Comparison of ENCODE assay signal across 20 mouse cellular contexts in the genomic region with DNA sequence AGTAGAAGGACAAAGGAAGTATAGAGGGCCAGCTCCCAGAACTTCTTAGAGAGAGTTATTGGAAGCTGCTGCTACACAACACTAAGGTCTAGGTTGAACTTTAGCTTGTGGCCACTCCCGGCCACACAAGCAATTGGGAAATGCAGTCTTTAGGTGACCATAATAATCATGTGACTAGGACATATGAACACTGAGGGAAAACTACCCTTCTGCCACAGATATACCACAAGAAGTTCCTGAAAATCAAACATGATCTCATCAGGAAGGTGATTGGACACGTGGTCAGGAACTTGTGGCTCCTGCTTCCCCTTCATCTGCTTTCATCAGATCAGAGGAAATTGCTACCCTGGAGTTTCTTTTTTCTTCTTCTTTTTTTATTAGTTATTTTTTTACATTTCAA.
DNase-seq lines count a peak whose midpoint lies in the region; ATAC-seq and TF ChIP-seq lines count a peak whose summit lies in the region.
"Had no signal": no experiment of that assay in that cellular context is flagged by ENCODE, and none has a peak within 500 bp of the region (broad histone marks: within the 10 kb centered on the region; RNA-seq: fewer than 3 reads in every experiment).

No protein-coding gene starts in this region.

- H3K9ac ChIP-seq in intestine, embryonic 15.5 days, result no peak overlapping the region
- H3K9ac ChIP-seq: embryonic facial prominence, embryonic 12.5 days; forebrain, embryonic 12.5 days; heart, embryonic 12.5 days; hindbrain, embryonic 12.5 days had no signal

- no peaks in the 10 kb centered on the region for H3K36me3 ChIP-seq in intestine, embryonic 15.5 days
- H3K36me3 ChIP-seq: embryonic facial prominence, embryonic 12.5 days; forebrain, embryonic 12.5 days; heart, embryonic 12.5 days; hindbrain, embryonic 12.5 days had no signal

- H3K27me3 ChIP-seq in intestine, embryonic 15.5 days (replicated peaks), result no peaks in the 10 kb centered on the region
- H3K27me3 ChIP-seq: embryonic facial prominence, embryonic 12.5 days; forebrain, embryonic 12.5 days; heart, embryonic 12.5 days; hindbrain, embryonic 12.5 days had no signal

- H3K27ac ChIP-seq in bone marrow macrophage, adult 2 months (ENCODE audit: insufficient read depth, low read depth, low read length), result peak overlapping the region; percentile 79
- no peak overlapping the region for H3K27ac ChIP-seq in intestine, embryonic 15.5 days
- H3K27ac ChIP-seq: embryonic facial prominence, embryonic 12.5 days; forebrain, embryonic 12.5 days; hindbrain, embryonic 12.5 days had no signal

- TF ChIP-seq CTCF in bone marrow macrophage, adult 2 months (IDR thresholded peaks at IDR 0.05; ENCODE audit: low read depth, low read length), result no peak

- 69% methylated on average over 2 of the region's 2 CpGs for WGBS in intestine, embryonic 15.5 days

- peak; percentile 41; the same call in 1 of the 2 replicates for ATAC-seq in intestine, embryonic 15.5 days
- peak; percentile 92 for ATAC-seq in megakaryocyte, adult 5-6 weeks (ENCODE audit: poor library complexity, severe bottlenecking)
- ATAC-seq: forebrain, embryonic 16.5 days; hindbrain, embryonic 16.5 days had no signal

- intact Hi-C loops in heart, postnatal 10 days (cut with DNase I), result no loop called here

- no peak for TF ChIP-seq POLR2A in bone marrow macrophage, adult 2 months (IDR thresholded peaks at IDR 0.05; ENCODE audit: borderline replicate concordance, low read depth, low read length)

- no peaks in the 10 kb centered on the region for H3K9me3 ChIP-seq in intestine, embryonic 15.5 days
- H3K9me3 ChIP-seq: embryonic facial prominence, embryonic 12.5 days; forebrain, embryonic 12.5 days; heart, embryonic 12.5 days; hindbrain, embryonic 12.5 days had no signal

- H3K4me1 ChIP-seq in bone marrow macrophage, adult 2 months (ENCODE audit: control insufficient read depth, insufficient read depth, low read length), result peaks cover 51% of the 10 kb centered on the region
- H3K4me1 ChIP-seq in intestine, embryonic 15.5 days (replicated peaks), result no peaks in the 10 kb centered on the region
- H3K4me1 ChIP-seq: embryonic facial prominence, embryonic 12.5 days; forebrain, embryonic 12.5 days; heart, embryonic 12.5 days; hindbrain, embryonic 12.5 days had no signal

- no peak overlapping the region for H3K4me2 ChIP-seq in intestine, embryonic 15.5 days (replicated peaks)
- H3K4me2 ChIP-seq: embryonic facial prominence, embryonic 12.5 days; forebrain, embryonic 12.5 days; heart, embryonic 12.5 days; hindbrain, embryonic 12.5 days had no signal

- peak; percentile 86 for DNase-seq in heart, adult 11 months
- DNase-seq in heart, postnatal 10 days, result no peak
- no peak for DNase-seq in left cerebral cortex, adult 9 months (ENCODE audit: low spot score in 2 of 2)
- no peak for DNase-seq in MN1 (ENCODE audit: low spot score)
- no peak for DNase-seq in c-Kit-positive CD71-positive TER-119-positive erythroid progenitor cells, embryonic 14.5 days (ENCODE audit: low spot score)
- DNase-seq: adrenal gland, adult 2 months; adrenal gland, postnatal 36 days; cerebellum, adult 11-12 months; cerebellum, adult 9-10 months; gastrocnemius, postnatal 10 days; heart, postnatal 36 days had no signal

- no peak overlapping the region for H3K4me3 ChIP-seq in bone marrow macrophage, adult 2 months (ENCODE audit: insufficient read depth, low read length)
- H3K4me3 ChIP-seq in intestine, embryonic 15.5 days (replicated peaks), result no peak overlapping the region
- H3K4me3 ChIP-seq: embryonic facial prominence, embryonic 12.5 days; forebrain, embryonic 12.5 days; heart, embryonic 12.5 days; hindbrain, embryonic 12.5 days had no signal
